Mouse (Mus musculus): ENCODE results near the gene Pus10.

DNA sequence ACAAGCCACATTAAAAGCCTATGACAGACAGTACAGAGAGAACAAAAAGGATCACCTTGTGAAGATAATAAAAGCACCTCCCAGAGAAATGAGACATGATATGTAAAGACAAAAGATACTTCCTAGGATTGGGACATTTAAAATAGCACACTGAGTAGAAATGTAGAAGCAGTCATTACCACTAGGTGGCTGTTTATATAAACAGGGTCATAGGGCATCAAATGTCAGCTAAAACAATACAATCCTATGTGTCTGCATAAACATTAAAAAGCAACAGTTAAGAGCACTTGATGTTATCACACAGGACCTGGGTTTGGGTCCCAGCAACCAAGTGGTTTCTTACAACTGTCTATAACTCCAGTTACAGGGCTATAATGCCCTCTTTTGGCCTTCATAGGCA is 34.8 kb upstream of the Pus10 start:
- no peak for TF ChIP-seq CTCF (IDR thresholded peaks at IDR 0.05; ENCODE audit: borderline replicate concordance, insufficient read depth, low read length)
- no peak for TF ChIP-seq POLR2A (IDR thresholded peaks at IDR 0.05; ENCODE audit: low read depth, low read length)

Measured in embryonic fibroblast, embryonic 13.5 days (primary cell).